Mouse (Mus musculus): Measurements from ENCODE around the gene Cdk6.

DNA sequence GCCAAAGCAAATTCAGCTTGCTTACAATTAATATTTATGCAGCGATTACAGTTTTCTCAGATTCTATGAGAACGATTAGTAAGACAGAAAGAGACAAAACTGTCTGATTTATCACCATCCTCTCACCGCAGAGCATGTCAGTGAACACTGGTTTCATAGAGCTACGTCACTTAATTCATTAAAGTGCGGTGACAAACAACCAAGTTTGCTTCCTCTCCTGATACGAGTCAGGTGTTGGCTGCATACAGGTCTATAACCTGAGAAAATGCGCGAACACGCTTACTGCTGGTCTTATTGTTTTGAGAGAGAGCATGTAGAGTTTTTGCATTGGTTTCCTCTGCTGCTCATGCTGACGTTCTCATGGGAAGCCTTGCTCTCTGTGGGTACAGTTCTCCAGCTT is 31.9 kb downstream of the Cdk6 start:
- no peak for TF ChIP-seq EP300 (IDR thresholded peaks at IDR 0.05; ENCODE audit: insufficient read depth, low read depth, low read length)
- TF ChIP-seq CTCF (IDR thresholded peaks at IDR 0.05), result no peak

All from heart, adult 2 months (tissue).